Mouse (Mus musculus): ENCODE measurements around the gene Tbkbp1. TPM values are rescaled to one million over a fixed set of nuclear protein-coding genes. Genes with fewer than 3 reads are reported as not detected.

The Tbkbp1 gene
- total RNA-seq (2023), result 0.53 TPM

DNA sequence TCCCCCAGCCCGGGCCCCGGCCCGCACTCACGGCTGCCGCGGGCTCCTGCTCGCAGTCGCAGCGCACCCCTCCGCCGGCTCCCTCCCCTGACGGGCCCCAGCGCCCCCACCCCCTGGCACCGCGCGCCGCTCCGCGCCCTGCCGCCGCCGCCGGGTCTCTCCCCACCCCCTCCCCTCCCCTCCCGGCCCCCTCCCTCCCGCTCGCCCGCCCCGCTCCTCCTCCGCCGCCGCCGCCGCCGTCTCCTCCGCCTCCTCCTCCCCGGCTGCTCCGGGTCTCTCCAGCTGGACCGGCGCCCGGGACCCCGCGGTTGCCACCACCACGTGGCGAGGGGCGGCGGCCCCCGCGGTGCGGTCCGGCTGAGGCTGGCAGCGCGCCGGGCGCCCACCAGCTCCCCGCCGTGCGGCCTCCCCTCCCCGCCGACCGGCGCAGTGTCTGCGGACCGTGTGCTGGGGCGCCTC is at the start of gene Tbkbp1:
TSS of gene Tbkbp1 (minus strand) at position 153 of the 459 bp plus-strand sequence.

DNA sequence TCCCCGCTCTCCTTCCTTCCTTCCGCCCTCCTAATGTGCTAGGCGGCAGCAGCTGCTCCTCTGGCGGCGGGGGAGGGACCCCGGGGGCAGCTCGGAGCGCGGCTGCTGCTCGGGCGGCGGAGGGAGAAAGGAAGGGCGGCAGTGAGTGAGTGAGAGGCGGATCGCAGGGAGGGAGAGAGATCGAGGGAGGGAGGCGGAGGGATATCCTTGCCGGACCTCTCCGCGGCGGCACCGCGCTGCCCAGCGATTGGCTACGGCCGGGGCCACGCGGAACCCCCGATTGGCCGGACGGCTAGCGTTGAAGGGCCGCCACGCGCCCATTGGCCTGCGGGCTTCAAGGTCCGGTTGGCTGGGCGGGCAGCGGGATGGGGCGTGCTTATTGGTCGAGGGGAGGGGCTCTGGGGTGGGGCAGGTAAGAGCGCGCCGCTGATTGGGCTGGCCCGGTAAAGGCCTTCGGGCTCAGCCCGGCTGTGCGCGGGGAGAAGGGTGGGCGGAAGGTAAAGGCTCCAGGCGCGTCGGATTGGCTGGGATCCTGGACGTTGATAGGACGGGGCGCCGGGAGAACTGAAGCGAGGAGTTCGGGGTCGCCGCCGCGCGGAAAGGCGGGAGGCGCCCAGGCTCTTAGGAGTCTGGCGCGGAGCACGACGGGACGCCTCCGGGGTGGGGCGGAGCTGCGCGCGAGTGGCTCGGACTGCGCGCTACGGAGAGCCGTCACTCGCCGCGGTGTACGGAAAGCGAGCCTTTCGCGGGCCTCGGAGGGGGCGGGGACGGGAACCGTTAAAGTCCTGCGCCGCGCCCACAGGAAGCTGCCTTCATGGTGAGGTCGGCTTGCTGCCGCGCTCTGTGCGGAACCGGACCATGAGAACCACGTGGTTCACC is 36.7 kb upstream of the Tbkbp1 start, which contains the start of gene Kpnb1:
TSS of gene Kpnb1 (minus strand) at position 118 of the 879 bp plus-strand sequence.

DNA sequence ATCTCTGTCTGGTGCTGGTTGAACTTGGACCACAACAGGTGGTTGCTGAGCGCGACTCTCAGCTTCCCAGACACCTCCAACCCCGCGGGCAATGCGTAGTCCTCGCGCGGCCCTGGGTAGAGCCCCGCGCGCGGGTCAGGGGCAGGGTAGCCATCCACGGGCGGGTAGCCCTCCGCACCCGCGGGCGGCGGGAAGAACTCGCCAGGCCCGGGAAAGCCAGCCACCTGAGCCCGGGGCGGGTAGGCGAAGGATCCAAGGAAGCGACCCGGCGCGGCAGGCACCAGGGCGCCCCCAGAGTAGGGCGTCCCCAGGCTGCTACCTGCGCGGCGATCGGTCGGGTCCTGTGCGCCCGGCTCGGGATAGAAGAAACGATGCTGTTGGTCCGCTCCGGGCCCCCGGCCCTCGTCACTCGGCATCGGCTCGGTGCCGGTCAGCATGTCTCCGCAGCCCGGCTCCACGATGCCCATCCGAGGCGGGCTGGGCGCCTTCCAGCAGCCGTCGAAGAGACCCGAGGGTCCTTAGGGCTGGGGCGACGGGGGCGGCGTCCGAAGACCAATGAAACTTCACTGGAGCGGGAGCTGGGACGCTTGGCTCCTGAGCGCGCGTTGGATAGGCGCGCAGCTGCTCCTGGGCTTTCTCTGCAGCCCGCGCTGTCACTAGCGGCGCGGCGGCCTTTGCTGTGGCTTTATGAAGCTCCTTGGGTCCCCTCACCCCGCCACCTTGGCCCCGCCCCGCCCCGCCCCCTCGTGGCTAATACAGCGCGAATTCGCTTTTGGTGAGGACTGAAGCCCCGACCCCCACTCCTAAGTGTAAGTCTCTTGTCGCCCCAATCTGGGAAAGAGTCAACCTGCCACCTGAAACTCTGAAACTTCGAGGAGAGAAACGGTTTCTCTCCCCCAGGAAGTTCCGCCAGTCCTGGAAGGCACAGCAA is 36.4 kb downstream of the Tbkbp1 start, which contains the start of gene Tbx21:
TSS of gene Tbx21 (minus strand) at position 661 of the 931 bp plus-strand sequence.

Other genes starting within 250 kb of the Tbkbp1 start
- 42.4 TPM for gene Cdk5rap3, start 235.0 kb downstream of the Tbkbp1 start, total RNA-seq (2023)
- gene Prr15l, start 223.4 kb downstream of the Tbkbp1 start, total RNA-seq (2023), result not detected
- gene Pnpo, start 207.5 kb downstream of the Tbkbp1 start, total RNA-seq (2023), result 22.1 TPM
- gene Sp2, start 168.5 kb downstream of the Tbkbp1 start, total RNA-seq (2023), result 65.1 TPM
- 4.0 TPM for gene Sp6, start 138.1 kb downstream of the Tbkbp1 start, total RNA-seq (2023)
- gene Scrn2, start 121.6 kb downstream of the Tbkbp1 start, total RNA-seq (2023), result 3.4 TPM
- gene Lrrc46, start 110.1 kb downstream of the Tbkbp1 start, total RNA-seq (2023), result not detected
- gene Mrpl10, start 109.9 kb downstream of the Tbkbp1 start, total RNA-seq (2023), result 25.7 TPM
- 27.0 TPM for gene Osbpl7, start 100.9 kb downstream of the Tbkbp1 start, total RNA-seq (2023)
- 1.5 TPM for gene Tbx21, start 36.2 kb downstream of the Tbkbp1 start, total RNA-seq (2023)
- 116 TPM for gene Kpnb1, start 36.4 kb upstream of the Tbkbp1 start, total RNA-seq (2023)
- gene Npepps, start 129.1 kb upstream of the Tbkbp1 start, total RNA-seq (2023), result 67.7 TPM
- 9.9 TPM for gene Mrpl45, start 164.2 kb upstream of the Tbkbp1 start, total RNA-seq (2023)
- 0.12 TPM for gene Gpr179, start 200.6 kb upstream of the Tbkbp1 start, total RNA-seq (2023)
- gene Socs7, start 211.1 kb upstream of the Tbkbp1 start, total RNA-seq (2023), result 13.0 TPM